Mouse (Mus musculus) adrenal gland, adult 18-20 months (tissue): ENCODE results near the gene AU041133. TPM values are rescaled to one million over a fixed set of nuclear protein-coding genes. Genes with fewer than 3 reads are reported as not detected.
"Not testable (repeated sequence)": the region's sequence is repeated elsewhere in the genome, so short reads cannot be mapped to it uniquely, and the experiment has no call there.

Experiments
- DNase-seq, 2 experiments: peaks; one replicate each; pipeline ENCODE4 v3.0.0; 2021 to 2022; ENCODE audit warnings: low spot score in 2 of 2
- long read RNA-seq, 2 experiments: library from polyadenylated mRNA; stranded (forward); transcript quantifications; one replicate each; pipeline ENCODE4 v2.0.0; 2021
- total RNA-seq, 2 experiments: library from RNA; stranded (reverse); gene quantifications; 1 replicate in 1 of 2; 2 replicates in 1 of 2; pipeline ENCODE4 v1.2.3; 2021

AU041133 gene
- total RNA-seq = 1 to 10 TPM; 2.4 to 2.9 TPM
- long read RNA-seq, experiment 1, partial matches to known transcripts = 0 of 3 reads
- long read RNA-seq, experiment 1, other reads (novel, unspliced or antisense) = 3 of 3 reads
- long read RNA-seq, experiment 2, partial matches to known transcripts = 0 of 5 reads
- long read RNA-seq, experiment 2, other reads (novel, unspliced or antisense) = 2 of 5 reads

- DNase-seq = peak; percentile 69 to 74
Measured at GRCm38 (mm10) chr10:82127850-82128401, at the start of gene AU041133. TSS of gene AU041133 (plus strand) at chr10:82128013.

DNA sequence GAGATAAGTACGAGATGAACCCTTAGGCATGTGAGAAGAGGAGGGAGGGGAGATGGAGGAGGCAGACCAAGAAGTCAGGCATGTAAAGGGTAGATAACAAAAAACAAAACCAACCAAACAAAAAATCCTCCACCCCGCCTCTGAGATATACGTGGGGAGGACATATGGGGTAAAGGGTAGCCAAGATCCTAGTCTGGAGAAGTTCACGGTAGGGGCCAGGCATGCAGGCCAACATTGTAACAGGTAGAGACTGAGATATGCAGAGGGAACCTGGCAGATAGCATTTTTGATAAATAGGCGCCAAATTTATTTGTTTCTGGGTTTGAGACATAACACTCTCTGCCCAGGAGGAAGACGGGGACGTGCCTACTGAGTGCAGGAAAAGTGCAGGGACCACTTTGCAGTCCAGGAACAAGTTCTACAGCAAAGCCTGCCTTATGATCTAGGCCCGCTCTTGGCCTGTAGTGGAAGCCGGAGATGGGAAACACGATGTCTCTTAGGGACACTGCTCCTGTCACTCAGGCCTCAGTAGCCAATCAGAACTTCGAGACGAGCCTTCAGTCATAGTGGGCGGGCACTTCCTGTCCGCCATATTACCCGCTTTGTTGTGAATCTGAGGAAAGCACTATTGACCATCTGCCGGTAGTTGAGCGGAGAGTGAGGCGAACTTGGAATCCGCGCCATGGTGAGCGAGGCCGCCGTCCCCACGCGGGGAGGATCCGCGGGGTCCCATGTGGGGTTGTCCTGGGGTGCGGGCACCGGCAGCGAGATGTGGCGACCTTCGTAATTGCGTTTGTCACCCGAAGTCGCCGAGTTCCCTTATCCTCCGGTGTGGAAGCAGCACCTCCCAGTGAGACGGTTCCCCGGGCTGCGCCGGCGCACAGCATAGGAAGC lies 44.8 kb upstream of the AU041133 start, which contains the start of gene BC024063:
Gene BC024063 (plus strand): TSS at position 626 of the 894 bp plus-strand sequence.
- DNase-seq = peak; percentile 26 to 28

GRCm38 (mm10) chr10:82083622-82083971 lies 44.2 kb upstream of the AU041133 start:
- DNase-seq = not testable (repeated sequence)

DNA sequence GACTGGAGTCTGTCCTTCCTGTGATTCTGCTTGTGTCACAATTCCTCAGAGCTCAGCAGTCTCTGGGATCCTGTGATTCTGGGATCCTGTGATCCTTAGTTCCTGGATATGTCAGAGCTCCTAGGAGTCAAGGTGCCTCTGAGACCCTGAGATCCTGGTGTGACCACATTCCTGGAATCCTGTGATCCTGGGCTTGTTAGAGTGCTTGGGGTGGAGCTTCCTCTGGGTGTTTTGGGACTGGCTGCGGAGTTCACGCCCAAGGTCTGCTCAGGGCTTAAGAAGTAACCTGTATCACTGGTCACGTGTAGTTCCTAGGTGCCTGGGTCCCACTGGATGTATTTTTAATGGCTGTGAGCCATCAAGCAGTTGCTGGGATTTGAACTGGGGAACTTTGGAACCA lies 10.6 kb upstream of the AU041133 start:
- no peak for DNase-seq

DNA sequence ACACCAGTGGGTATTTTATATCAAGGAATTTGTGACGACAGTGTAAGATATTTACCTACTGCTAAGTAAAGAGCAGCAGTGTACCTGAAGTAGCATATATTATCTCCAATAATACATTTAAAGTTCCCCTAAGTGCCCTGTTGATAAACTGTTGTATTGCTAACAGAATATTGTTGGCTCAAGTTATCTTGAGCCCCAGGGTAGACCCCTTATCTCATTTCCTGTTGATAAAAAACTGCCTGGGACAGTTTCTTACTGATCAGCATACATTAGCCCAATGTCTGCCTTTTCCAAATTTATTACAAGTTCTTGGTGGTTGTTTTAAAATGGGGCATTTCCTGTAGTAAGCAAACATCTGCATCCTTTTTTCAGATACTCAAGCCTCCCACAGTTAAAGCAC lies 17.5 kb downstream of the AU041133 start:
- no peak for DNase-seq

DNA sequence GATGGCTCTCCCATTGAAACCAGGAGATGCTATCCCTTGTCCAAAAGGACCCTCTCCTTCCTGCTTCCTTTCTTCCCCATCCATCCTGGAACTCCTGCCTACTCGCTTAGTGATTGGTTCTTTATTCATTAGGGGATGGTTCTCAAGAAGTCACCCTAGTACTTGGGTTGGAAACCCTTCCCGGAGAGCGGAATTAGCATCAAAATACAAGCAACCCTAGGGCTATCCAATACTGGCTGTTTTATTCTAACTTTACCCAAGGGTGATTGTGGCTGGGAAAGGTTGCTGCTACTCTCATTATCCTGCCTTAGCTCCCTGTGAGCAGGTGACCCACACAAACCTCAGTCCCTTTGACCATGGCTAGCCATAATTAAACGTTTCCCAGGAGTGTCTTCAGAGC lies 19.8 kb downstream of the AU041133 start:
- DNase-seq = no peak

DNA sequence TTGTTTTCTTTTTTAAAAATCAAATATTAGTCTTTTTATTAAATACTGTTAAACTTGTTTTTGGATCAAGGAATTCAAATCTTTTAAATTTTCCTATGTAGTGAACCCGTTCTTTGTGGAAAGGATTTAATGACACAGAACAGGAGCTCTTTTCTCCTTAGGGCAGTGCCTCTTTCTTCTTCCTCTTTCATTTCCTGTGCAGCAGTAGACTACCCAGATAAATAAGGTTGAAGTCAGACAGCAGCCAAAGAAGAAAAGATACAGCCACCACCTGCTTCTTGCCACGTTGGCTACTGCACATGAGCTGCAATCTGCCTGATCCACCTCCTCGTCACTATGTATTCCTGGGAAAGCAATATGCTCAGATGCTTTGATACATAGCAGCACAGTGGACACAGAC lies 40.0 kb downstream of the AU041133 start:
- DNase-seq = no peak

DNA sequence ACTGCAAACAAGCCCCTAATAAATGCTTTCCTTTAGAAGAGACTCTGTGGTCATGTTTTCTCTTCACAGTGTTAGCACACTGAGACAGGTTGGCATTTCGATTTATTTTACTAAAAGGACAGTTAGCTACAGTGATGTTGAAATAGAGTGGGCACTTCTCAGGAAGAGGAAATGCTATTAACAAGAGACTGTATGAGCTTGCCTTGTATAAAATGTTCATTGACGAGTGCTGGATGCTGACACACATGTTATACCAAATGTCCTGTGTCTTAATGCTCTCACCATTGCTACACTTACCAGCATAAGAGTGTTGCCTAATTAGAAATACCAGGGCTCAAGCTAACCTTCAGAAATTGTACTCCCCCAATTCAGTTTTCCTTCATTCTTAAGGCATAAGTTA lies 42.0 kb downstream of the AU041133 start:
- no peak for DNase-seq

DNA sequence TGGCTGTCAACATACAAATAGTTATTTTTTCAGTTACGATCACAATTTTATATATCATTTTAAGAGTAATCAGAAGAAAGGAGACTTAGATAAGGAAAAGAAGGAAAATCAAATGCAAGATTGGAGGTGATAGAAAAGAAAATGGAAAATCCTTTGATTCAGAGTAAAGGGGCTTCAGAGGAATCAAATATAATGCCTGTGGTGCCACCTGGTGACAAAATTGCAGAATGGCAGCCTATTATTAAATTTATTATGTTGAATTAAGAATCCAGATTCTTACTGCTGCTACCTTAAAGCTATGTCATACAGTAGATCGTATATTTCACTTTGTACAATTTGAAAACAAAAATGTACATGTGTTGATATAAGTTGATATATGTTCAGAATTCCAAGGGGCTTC lies 43.0 kb downstream of the AU041133 start:
- DNase-seq = no peak

GRCm38 (mm10) chr10:82178257-82179064 lies 50.6 kb downstream of the AU041133 start:
- DNase-seq = peak; percentile 66 to 67

Other genes starting within 250 kb of the AU041133 start
- 1 to 10 TPM in 1 of 2 experiments, under 1 TPM in 1; 0.89 to 1.0 TPM for gene Zfp781, start 197.5 kb upstream of the AU041133 start, total RNA-seq
- gene Zfp873, start 79.9 kb upstream of the AU041133 start, total RNA-seq = 1 to 10 TPM; 5.1 to 5.4 TPM
- gene BC024063, start 44.7 kb upstream of the AU041133 start, total RNA-seq = 1 to 10 TPM; 2.5 to 3.2 TPM
- gene Zfp938, start 113.3 kb downstream of the AU041133 start, total RNA-seq = 1 to 10 TPM; 6.0 to 6.8 TPM
- not detected for gene 4932415D10Rik, start 188.6 kb downstream of the AU041133 start, total RNA-seq
- gene Gm4924, start 226.2 kb downstream of the AU041133 start, total RNA-seq = 1 to 10 TPM; 2.2 to 3.1 TPM